Mouse (Mus musculus) frontal cortex, postnatal 25 days (tissue): Measurements from ENCODE around the gene Pms1.

Experiments used
- DNase-seq, 2 experiments: peaks; one replicate each; pipeline ENCODE4 v3.0.0; 2022; ENCODE audit warnings: low spot score in 2 of 2

Pms1 gene

GRCm38 (mm10) chr1:53201630-53202199 is 95.1 kb downstream of the Pms1 start:
- DNase-seq: no peak

GRCm38 (mm10) chr1:53194536-53194935 is 102.3 kb downstream of the Pms1 start:
- DNase-seq: no peak

DNA sequence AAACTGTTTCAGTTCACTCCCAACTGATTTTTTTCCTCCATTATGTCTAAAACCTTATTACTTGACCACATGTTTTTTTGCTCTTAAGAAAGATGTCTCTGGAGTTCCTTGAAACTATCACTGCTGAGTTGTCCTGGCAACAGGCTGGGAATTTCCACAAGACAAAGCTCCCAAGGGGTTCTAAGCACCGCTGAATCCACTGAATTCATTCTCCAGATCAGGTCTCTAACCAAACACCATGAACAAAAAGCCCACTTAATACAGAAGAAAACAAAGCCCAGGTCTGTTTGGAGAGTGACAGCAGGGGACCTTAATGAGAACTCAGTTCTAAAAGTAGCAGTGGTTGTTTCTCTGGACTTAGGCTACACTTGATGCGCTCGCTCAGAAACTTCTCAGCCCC is 105.6 kb downstream of the Pms1 start:
- no peak for DNase-seq

GRCm38 (mm10) chr1:53189620-53190019 is 107.2 kb downstream of the Pms1 start:
- no peak for DNase-seq

- no peak for DNase-seq
Measured at GRCm38 (mm10) chr1:53187536-53187935, 109.3 kb downstream of the Pms1 start, which contains the start of gene 1700019A02Rik. 1700019A02Rik (minus strand) TSS chr1:53187636.

GRCm38 (mm10) chr1:53186301-53186700 is 110.5 kb downstream of the Pms1 start:
- DNase-seq: no peak

DNA sequence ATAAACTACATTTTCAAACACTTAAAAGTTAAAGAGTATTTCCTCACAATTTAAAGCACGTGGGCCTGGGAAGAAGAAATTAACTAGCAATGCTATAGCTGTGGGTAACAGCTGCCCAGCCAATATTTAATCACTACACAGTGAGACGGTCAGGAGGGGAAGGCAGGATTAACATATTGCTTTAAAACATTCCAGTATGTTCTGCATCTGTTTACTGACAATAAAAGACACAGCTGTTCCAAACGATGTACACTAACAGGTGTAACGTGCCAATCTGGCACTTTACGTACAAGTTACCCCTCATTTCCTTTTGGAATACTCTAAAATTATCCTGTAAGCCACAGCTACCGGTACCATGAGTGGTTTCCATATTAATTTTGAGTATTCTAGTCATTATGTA is 139.1 kb downstream of the Pms1 start:
- DNase-seq: no peak
